Mouse (Mus musculus) c-Kit-positive CD71-positive TER-119-negative erythroid progenitor cells, embryonic 14.5 days (primary cell): ENCODE data around the gene Mrln.
A peak's percentile ranks its signal among the peaks of the same experiment; 100 is the strongest.

Experiments
- DNase-seq: peaks from one replicate; pipeline ENCODE4 v3.0.0-alpha.2; 2013; ENCODE audit warnings: low read depth

Gene Mrln

DNA sequence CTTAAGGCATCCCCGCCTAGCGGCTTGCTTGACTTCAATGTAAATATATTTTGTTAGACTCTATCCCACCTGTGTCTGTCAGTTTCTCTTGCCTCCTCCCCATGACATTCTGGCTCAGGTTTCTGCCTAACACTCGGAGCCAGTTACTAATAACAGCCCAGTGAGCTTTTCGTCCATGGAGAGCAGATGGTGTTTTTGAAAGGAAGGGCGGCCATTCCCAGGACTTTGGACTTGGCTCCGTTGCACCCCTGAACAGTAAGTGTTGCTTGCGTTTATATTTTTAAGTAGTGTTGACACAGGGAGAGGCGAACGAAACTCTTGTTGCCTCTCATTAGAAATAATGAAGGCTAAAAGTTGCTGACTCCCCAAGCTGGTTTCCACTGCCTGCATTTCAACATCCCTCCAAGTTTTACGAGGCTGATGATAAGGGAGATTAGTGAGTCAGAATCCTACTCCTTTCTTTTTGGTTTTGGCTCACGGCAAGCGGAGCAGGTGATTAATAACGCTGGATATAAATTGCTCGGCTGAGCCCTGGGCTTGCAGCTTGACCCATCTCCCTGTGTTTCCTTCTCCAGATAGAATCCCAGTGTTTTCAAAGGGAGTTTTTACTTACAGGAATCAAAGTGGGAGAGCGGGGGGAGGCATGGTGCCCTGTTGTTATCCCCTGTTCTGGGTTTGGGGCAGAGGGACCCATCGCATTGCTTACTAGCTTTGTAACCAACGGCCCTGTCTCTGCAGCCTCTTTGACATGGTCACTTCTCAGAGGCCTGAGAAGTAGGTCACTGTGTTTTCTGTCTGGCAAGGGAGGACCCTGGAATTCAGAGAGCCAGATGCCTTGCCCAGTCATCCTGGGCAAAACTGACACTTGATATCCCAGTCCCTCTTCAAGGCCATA is at the start of gene Mrln:
TSS of gene Mrln (plus strand) at position 160 of the 895 bp plus-strand sequence.
- DNase-seq: no peak

DNA sequence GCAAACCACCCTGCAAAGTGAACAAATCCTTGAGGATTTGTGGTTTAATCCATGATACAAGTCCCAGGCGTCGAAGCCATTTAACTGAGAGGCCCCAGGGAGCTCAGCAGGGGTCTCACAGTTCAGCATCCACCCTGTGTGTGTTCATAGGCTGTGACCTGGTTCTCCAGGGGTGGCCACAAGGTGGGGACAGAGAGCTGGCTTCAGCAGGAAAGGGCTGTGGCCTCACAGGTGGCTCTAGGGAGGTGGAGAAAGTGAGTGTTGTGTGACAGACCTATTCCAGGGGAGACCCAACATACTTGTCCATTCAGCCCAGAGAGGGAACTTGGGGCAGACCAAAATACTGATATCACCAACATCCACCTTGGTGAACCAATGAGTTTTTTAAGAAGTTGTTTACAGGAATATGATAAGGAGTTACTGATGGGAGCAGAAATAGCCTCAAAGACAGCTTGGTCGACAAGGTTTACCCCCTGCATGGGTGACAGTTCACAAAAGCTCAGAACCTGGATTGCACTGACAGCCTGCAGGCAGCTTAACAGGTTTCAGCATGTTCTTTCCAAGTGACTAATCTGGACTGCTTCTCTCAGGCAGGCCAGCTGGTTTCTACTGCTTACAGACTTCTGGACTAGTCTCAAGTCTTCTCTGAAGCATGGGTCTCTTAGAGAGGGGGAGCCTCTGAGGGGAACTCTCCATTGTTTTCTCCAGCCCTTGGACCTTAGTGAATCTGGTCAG is 47.9 kb upstream of the Mrln start:
- DNase-seq: no peak

DNA sequence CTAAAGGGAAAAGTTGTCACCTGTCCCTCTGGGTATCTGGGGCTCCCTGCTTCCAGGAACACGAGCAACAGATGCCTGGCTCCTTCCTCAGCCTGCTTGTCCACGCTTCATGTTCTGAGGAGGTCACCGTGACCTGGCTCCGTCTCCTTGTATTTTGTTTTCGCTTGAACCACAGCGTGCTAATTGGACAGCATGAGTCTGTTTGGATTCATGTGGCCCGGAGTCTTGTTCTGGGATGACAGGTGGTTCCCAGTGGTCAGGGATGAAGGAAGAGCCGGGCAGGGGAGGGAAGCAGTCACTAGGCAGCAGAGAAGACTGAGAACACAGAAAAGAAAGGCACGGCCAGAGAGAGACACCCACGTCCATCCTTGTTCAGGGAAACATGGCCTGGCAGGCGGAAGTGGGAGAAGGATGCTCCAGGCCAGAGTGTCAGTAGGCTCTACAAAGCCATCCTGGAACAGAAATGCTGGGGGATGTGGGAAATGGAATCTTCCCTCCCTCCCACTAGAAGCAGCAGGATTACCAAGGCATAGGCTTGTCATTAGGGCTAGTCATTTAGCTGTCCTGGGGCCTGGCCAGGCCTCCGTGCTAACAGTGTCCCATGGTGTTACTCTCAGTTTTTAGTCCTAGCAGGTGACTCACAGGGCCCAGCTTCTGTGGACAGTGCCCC is 44.7 kb upstream of the Mrln start:
- no peak for DNase-seq

DNA sequence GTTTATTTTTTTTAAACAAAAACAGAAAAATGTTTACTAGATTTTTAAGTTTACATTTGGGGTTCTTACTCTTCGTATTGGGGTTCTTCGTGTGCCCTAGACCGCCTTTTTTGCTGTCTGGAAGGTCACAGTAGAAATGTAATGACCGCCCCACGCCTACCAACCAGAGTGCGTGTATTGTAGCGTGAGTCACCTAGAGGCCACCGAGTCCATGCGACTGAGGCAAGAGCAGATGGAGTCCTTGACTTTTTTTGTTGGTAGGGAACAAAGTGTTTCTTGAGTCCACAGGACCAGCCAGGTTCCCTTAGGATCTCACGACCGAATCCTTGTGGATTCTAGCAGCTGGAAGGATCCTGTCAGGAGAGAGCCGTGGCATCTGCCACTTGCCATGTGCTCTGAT is 43.7 kb upstream of the Mrln start:
- DNase-seq: no peak

DNA sequence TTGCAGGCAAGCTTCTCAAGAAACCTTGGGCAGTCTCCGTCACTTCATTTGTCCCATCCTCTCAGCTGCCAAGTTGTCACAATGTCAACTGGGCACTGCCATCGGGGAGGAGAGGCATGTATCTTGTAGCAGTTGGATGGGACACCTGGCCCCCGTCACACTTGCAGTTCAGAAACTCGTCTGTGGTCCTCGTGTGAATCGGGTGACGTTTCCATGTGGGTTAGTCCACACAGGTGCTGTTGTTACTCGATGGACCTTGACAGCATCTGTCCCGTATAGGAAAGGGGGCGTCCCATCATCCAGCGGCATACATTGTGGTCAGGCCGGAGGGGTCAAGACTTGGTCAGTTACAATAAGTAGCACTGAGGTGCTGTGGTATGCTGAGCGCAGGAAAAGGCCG is 43.0 kb upstream of the Mrln start:
- no peak for DNase-seq

DNA sequence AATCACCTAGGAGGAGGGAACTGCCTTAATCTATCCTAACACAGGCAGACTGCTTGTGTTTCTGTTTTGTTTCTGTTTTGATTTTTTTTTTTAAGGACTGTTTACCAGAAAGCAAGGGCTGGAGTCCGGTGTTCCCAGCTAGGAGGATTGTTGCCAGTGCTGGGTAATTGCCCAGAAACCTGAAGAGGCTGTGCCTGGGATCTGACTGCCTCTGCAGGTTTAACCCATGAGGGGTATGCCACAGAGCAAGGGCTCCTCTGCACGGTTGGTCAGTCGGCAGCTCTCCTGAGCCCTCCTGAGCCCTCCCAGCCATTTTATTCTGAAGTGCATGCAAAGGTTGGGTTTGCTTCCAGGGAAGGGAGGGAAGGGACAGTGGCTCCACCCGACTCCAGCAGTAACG is 40.8 kb upstream of the Mrln start:
- no peak for DNase-seq

DNA sequence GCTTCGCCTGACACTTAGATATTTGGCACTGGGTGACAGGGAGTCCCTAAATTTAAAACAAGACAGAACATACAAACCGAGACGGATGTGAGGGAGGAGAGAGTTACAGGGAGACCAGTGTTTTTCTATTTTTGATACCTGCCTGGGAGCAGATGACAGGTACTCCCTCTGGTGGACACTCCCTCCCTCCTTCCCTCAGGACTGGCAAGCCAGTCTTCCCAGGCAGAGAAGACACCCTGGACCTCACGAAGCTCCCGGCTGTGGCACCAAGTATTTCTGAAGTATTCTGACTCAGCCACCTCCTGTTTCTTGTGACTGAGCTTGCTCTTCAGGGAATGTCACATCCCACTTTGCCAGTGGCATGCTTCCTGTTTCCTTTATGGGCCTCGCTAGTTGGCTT is 38.6 kb upstream of the Mrln start:
- no peak for DNase-seq

DNA sequence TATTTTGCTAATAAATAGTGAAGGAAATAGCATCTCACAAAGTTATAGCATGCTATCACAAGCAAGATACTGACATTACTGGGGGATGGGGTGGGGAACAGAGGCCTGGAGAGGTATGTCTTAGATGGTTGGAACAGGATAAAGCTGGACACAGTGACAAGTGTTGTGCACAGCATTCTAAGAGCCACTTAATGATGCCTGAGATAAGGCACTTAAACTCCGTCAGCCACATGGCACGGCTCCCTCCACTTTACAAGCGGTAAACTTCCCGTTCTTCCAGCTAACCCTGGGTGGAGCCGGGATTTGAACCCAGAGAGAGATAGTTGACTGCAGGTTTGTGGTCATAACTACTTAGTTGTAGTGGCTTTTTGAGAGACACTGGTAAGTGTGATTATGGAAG is 38.0 kb upstream of the Mrln start:
- DNase-seq: no peak

DNA sequence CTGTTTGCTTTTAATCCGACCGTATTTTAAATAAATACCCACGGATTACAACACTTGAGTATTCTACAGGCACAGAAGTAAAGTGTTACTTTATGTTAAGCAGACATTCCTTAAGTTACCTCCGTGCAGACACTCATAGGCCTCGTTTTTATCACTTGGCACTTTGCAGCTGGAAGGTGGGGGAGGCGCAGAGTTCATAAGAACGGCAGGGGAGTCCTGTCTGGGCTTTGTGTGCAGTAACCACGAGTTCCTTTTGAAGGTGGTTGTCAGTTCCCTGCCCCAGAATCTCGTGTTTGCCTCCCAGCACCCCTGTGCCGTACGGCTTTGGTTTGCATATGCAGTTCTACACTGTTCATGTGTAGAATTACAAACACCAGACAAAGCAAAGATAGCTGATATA is 36.8 kb upstream of the Mrln start:
- no peak for DNase-seq

DNA sequence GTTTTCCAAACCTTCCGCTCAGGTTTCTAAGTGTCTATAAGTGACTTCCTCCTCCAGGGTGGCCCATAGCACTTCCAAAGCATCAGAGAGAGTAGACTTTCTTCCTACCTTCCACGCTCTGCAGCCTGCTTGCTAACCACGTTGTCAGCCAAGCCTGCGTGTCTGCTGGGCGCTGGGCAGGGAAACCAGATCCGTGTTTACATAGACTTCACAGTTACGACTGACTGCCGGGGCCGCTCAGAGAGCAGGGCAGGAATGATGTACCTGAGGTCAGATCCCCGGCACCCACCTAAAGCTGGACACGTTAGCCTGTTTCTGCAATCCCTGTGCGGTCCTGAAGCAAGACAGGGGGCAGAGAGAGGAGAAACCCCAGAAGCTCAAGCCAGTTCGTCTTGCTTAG is 36.1 kb upstream of the Mrln start:
- no peak for DNase-seq

DNA sequence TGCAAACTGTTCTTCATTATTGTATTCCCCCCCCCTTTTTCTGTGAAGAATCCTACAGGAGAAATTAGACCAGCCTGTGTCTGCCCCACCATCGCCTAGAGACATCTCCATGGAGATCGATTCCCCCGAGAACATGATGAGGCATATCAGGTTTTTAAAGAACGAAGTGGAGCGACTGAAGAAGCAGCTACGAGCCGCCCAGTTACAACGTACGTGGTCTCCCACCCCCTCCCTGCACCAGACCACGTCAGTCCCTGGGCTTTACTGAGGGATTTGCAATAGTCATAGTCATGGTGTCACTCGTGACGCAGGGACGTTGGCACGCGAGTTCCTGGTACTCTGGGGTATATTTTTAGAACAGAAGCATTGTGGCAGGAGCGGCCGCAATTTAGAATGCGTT is 35.4 kb upstream of the Mrln start:
- no peak for DNase-seq

DNA sequence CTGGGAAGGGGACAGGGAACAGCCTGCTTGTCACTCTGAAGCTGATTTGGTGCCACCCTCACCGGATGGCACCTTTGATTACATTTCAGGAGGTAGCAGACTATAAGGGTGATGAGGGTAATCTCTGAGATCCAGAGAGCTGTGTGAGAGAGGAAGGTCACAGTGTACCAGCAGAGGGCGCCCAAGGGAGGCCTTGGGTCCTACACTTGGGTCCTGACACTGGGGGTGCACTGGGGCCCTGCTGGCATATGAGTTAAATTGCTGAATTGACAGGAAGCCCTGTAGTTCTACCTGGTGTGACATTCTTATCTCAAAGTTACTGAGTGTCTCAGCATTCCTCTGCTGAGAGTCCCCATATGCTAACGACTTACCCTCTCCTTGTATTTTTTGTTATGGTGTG is 31.1 kb upstream of the Mrln start:
- DNase-seq: peak; percentile 53

DNA sequence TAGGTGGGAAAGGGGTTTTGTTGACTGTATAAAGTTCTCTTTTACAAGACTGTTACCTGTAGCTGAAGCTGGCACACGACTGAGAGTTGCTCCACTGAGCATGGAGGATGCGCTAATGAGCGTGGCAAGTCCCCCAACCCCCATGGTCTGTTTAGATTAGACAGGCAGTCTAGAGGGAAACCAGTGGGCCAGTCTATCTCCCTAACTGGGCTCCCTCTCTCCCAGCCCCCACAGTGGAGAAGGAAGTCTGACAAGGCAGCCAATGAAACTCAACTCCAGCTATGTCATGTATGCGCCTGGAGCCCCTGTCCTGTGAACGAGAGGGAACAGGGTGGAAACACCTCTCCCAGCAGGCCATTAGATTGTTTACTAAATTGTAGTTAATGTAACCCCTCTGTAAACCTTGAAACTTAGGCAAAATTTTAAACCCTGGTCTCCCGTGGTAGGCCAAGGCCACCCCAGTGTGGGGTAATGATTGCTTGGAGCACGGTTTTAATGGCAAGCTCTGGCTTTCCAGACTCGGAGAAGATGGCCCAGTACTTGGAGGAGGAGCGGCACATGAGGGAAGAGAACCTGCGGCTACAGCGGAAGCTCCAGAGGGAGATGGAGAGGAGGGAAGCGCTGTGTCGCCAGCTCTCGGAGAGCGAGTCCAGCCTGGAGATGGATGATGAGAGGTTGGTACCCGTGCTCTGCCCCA is 29.8 kb upstream of the Mrln start:
- no peak for DNase-seq

DNA sequence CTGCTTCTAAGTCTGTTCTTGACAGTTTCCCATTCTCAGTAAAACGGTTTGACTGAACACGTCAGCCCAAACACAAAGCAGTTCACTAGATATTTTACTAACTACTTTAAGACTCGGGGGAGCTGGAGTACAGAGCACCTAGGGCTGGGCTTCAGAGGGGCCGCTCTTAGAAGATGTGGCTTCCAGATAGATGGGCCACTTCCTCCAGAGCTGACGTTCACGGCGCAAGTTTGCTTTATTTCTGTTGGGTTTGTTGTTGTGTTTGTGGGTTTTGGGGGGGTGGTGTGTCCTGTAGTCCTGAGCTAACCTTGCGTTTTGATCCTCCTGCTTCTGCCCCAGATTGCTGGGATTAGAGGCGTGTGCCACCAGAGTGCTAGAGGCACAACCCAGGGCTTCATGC is 23.7 kb upstream of the Mrln start:
- no peak for DNase-seq

DNA sequence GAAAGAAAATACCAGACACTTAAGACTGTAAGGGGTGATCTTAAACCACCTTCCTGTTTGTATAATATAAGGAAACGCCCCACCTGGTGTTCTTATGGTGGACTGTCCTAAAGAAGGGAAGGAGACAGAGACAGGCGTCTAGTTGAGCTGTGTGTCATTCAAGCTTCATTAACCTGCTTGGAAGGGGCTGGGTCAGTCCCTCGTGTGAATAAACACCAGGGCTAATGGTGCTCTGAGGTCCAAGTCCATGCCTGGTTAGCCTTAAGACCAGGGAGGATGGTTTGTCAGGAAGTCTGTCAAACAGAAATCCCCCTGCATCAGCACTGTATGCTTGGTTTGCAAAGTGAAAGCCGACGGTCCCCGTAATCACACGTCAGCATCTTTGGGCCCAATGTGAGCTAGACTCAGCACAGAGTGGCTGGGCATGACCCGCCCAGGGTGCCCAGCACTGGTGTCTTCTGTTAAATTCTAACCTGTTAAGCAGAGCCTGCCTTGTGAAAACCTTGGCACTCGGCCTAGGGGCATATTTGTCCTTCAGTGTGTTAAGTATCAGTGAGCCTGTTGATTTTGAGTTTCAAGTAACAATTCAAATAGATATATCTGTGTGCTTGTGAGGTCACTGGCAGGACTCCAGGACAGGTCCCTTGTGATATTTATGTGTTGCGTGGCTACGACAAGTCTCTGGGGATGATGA is 23.0 kb upstream of the Mrln start:
- no peak for DNase-seq

DNA sequence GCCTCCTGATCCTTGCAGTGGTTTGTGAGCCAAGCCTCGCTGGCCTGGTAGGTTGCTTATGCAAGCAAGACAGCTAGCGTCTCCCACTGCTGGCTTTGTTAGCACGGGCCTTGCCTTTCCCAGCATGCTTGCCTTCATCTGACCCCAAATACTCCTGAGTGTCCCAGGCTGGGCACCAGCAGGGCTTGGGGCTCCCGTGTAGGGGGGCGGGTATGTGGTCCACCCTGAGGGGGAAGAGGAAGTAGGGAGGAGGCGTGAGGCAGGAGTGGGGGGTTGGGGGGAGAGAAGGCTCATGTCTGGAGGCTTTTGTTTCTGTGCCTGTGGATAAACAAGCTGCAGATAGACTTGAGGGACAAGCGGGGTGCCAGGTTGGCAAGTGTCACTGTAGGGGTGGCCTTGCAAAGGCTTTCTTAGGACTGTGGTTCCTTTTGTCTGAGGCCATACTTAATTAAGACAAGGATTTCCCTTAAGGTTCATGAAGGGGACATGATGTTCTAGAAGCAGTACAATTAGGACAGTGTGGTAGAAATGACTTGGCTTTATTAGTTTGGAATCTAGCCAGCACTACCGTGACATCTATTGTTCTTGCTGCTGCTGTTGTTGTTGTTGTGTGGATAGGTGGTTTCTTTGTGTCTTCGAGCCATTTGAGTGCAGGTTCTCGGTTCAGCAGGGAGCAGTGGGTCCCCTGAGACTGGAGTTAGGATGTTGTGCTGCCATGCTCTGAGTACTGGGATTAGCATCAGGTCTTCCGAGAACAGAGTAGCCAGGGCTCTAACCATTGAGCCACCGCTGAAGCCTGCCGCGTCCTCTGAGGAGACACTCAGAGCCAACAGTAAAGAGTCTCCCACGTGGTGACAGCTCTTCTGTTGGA is 21.0 kb upstream of the Mrln start:
- DNase-seq: no peak

DNA sequence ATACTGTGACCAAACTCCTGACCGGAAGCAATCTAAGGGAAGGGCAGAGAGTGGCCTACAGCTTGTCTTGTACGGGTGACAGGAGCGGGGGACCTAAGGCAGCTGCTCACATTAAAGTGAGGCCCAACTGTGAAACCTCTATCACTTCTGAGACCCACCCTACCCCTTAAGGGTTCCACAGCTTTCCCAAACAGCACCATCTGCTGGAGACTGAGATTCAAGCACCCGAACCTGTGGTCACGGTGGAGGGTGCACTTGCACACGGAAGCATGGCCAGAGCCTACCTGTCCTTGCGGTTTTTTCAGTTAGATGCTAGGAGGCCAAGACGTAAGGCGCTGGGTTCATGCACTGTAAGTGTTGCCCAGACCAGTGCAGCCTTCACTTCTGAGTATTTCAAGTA is 18.3 kb upstream of the Mrln start:
- DNase-seq: no peak

DNA sequence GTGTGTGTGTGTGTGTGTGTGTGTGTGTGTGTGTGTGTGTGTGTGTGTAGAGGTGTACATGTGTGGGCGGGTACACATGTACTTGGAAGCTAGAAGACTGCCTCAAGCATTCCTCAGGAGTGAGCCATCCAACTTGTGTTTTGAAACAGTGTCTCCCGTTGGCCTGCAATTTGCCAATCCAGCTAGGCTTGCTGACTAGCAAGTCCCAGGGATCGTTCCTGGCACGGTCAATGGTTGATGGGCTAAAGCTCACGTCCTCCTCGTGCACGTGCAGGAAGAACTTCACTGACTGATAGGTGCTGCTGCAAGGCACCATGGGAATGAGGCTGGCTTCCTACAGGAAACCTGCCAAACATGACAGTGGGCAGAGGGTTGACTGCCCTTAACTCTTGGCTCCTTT is 17.9 kb upstream of the Mrln start:
- no peak for DNase-seq

DNA sequence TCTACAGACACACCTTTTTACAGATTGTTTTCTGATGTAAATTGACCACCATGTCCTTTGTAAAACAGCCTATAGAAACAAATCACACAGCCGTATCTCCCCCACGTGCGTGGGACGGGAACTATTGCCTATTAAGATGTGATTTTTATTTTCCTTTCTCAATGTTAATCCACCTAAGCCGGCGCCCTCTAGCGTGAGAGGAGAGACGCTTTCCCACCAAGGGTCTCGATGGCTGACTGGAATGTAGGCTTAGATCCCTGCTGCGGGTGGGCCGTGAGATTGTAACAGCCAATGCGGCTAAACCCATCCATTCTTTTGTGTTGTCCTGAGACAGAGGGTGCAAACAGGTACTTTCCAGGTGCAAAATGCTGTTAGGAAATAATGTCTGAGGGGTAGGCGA is 14.6 kb upstream of the Mrln start:
- DNase-seq: no peak

DNA sequence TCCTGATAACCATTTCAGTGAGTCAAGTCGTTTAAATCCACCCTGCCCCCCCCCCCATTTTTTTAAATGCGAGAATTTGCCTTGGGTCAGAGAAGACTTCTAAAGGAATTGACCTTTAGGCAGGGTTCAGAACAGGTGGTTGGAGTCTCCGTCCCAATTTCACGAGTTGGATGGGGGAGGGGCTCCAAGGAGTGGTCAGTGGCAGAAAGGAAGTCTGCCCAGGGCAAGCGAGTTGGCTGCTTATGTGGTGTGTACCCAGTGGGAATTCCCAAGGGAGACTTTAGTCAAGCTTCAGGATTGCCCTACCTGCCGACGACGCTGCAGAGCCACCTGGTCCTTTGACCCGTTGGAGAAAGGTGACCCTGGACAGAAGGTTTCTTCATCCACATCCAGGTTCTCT is 10.2 kb upstream of the Mrln start:
- no peak for DNase-seq

DNA sequence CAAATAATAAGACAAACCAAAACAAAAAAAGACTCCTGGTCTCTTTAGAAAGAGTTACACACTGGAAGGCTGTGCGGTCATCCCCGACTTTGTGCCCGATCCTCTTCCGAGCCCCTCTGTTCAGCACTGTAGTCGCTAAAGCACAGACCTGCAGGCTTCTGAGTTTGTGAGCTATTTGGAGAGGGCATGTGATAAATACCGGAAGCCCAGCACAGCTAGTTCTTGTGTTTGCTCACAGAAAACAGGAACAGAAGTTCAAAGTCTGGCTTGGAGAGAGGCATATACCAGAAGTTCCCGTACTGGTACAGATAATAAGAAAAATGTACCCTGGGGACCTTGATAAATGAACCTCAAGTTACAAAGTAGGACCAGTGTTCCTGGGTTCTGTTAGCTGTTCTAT is 9.2 kb upstream of the Mrln start:
- DNase-seq: no peak
